Mouse (Mus musculus) testis, adult 2 months (tissue): ENCODE results near the gene Mrpl2.

Experiments used
- CTCF ChIP-seq: fragments of 200-500 bp; IDR thresholded peaks from 2 replicates; pipeline ENCODE4 v1.5.1; 2012; ENCODE audit warnings: low read depth, mild to moderate bottlenecking, inconsistent platforms, low read length, moderate library complexity; ENCODE audit not compliant: control insufficient read depth, insufficient read depth, insufficient replicate concordance
- POLR2A ChIP-seq: fragments of 200-500 bp; IDR thresholded peaks from 2 replicates; pipeline ENCODE4 v1.6.1; 2012; ENCODE audit warnings: low read depth, mild to moderate bottlenecking, inconsistent platforms, low read length, moderate library complexity; ENCODE audit not compliant: control insufficient read depth

GRCm38 (mm10) chr17:46597956-46598355 lies 48.1 kb upstream of the Mrpl2 start:
- TF ChIP-seq CTCF (no peak), POLR2A (no peak)
